Mouse (Mus musculus) heart, embryonic 14.5 days (tissue): Measurements from ENCODE around the gene Nobox. TPM values are rescaled to one million over a fixed set of nuclear protein-coding genes. Genes with fewer than 3 reads are reported as not detected.

ENCODE experiments used
- ATAC-seq: fragments of 200-750 bp; cut with Nextera tagmentation; 2 replicates; pipeline ENCODE4 v1.8.0; 2017; ENCODE audit warnings: low read depth, moderate TSS enrichment; ENCODE audit not compliant: insufficient number of reproducible peaks, insufficient read depth, low FRiP score
- H3K27ac ChIP-seq, 2 experiments: fragments of 200-500 bp in 1 of 2; fragments of 300-500 bp in 1 of 2; sonication (generic) in 1 of 2; replicated peaks in 1 of 2; 2 replicates each; pipeline ENCODE4 v1.5.1; 2012 to 2014; ENCODE audit warnings: low read depth in 2 of 2, low read length in 2 of 2, control low read depth in 1 of 2, mild to moderate bottlenecking in 1 of 2, mixed read lengths in 1 of 2; ENCODE audit not compliant: control insufficient read depth in 1 of 2, insufficient read depth in 1 of 2
- H3K27me3 ChIP-seq: fragments of 300-500 bp; sonication (generic); 2 replicates; pipeline ENCODE4 v1.6.1; 2014; ENCODE audit warnings: mild to moderate bottlenecking, low read length, control low read depth; ENCODE audit not compliant: control insufficient read depth, insufficient read depth
- H3K36me3 ChIP-seq: fragments of 300-500 bp; sonication (generic); 2 replicates; pipeline ENCODE4 v1.6.1; 2014; ENCODE audit warnings: mild to moderate bottlenecking, control low read depth, low read length, mixed read lengths; ENCODE audit not compliant: control insufficient read depth, insufficient read depth
- H3K4me1 ChIP-seq, 2 experiments: fragments of 200-500 bp in 1 of 2; fragments of 300-500 bp in 1 of 2; sonication (generic) in 1 of 2; 2 replicates each; pipeline ENCODE4 v1.6.1; 2012 to 2014; ENCODE audit warnings: low read length in 2 of 2, control low read depth in 1 of 2, mixed read lengths in 1 of 2; ENCODE audit not compliant: control insufficient read depth in 2 of 2, insufficient read depth in 2 of 2
- H3K4me2 ChIP-seq: fragments of 300-500 bp; sonication (generic); 2 replicates; pipeline ENCODE4 v1.6.1; 2014; ENCODE audit warnings: mild to moderate bottlenecking, low read length
- H3K4me3 ChIP-seq, 2 experiments: fragments of 200-500 bp in 1 of 2; fragments of 300-500 bp in 1 of 2; sonication (generic) in 1 of 2; 2 replicates each; pipeline ENCODE4 v1.5.1; 2012 to 2014; ENCODE audit warnings: low read length in 2 of 2, mild to moderate bottlenecking in 2 of 2, control low read depth in 1 of 2, low read depth in 1 of 2, moderate library complexity in 1 of 2; ENCODE audit not compliant: control insufficient read depth in 1 of 2, insufficient read depth in 1 of 2
- H3K9ac ChIP-seq: fragments of 300-500 bp; sonication (generic); 2 replicates; pipeline ENCODE4 v1.6.1; 2014; ENCODE audit warnings: mild to moderate bottlenecking, low read length
- H3K9me3 ChIP-seq: fragments of 300-500 bp; sonication (generic); 2 replicates; pipeline ENCODE4 v1.6.1; 2016; ENCODE audit warnings: low read length, control low read depth; ENCODE audit not compliant: control insufficient read depth
- WGBS: fragments of 180-500 bp; shearing (Covaris S2); extraction: QIAGEN DNeasy Blood & Tissue Kit; methylation state at CpG from one replicate; pipeline ENCODE4 v1.1.7; 2014; 5-methylcytosine and 5-hydroxymethylcytosine counted together
- polyA plus RNA-seq: library from polyadenylated mRNA; unstranded; fragments of >200 nt; fragmentation: Nextera tagmentation; extraction: Ambion mirVana; gene quantifications from 2 replicates; pipeline ENCODE4 v1.2.1, GENCODE M21; 2014

Nobox gene
- polyA plus RNA-seq, 1 experiment from 2014 or later = 0.16 TPM

DNA sequence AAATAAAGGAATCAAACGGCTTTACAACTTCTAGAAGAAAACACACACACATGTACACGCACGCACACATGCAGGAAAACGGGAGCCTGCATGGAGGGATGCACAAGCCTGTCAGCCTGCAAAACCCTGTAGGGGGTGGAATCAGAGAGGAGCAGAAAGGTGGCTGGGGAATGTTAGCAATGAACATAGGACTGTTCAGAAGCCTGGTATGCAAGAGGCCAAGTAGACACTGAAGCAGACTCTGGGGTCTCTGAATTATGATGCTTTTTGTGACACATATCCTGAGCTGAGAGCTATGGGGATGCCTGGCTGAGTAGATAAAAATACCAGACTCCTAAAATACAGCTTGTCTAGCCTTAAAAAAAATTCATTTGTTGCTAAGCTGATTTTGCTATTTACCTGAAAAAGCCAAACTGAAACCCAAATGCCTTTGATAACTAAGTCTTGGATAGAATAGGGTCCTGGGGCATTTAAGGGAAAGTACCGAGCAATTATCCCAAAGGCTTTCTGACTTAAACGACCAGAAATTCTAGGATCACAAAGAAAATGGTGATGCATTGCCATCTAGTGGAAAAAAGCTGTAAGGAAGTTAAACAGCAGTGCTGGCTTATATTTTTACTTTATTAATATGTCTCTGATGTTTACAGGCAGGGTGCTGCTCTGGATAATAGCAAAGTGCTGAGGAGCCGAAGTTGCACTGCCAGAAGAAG is 12.4 kb downstream of the Nobox start:
- no peaks in the 10 kb centered on the region for H3K27me3 ChIP-seq
- no peak overlapping the region for H3K27ac ChIP-seq
- H3K4me1 ChIP-seq = peaks cover 0 to 4% of the 10 kb centered on the region in 2 experiments; a peak in 1 of 4 replicates
- no peak overlapping the region for H3K4me2 ChIP-seq
- no peak overlapping the region for H3K9ac ChIP-seq
- no peaks in the 10 kb centered on the region for H3K36me3 ChIP-seq
- ATAC-seq = no peak
- 35% methylated on average over 7 of the region's 7 CpGs for WGBS
- H3K4me3 ChIP-seq = no peak overlapping the region
- H3K9me3 ChIP-seq = no peaks in the 10 kb centered on the region

DNA sequence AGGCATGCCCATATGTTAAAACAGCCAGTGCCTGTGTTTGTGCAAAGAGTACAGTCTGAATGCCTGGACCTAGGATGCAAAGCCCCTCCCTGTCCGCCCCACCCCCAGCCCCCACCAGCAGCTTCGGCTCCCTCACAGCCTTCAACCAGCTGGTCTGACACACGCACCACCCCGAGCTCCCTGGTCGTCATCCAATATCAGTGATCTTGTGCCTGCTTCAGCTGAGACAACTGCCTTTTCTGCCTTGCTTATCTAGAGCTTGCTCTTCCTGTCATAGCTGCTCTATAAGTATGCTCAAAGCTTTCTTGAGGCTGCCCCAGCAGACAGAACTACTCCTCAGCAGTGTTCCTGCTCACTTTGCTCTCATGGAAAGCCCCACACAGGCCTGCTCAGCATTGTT is 13.4 kb downstream of the Nobox start:
- H3K27me3 ChIP-seq = no peaks in the 10 kb centered on the region
- no peak overlapping the region for H3K9ac ChIP-seq
- no peaks in the 10 kb centered on the region for H3K9me3 ChIP-seq
- 11% methylated on average over 5 of the region's 5 CpGs for WGBS
- H3K4me1 ChIP-seq = peaks cover 0 to 4% of the 10 kb centered on the region in 2 experiments; a peak in 1 of 4 replicates
- H3K27ac ChIP-seq = no peak overlapping the region
- ATAC-seq = no peak; the same call in 1 of the 2 replicates
- no peaks in the 10 kb centered on the region for H3K36me3 ChIP-seq
- H3K4me3 ChIP-seq = no peak overlapping the region
- no peak overlapping the region for H3K4me2 ChIP-seq

DNA sequence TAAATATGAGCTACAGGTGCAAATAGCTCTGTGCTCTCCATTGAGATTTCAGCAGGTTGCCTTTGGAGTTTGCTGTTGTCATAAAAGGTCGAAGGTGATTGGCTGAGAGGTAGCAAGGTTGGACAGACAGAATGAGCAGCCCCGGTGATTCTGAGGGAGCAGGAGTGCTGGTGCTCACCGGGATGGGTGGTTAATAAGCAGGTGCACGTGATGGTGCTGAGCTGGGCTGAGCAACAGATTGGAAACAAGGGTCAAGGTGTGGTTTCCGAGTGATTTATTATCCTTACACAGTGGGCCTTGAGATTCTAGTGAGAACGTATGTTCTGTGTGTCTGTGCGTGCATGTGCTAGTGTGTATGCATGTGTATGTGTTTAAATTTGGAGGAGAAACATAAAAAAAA is 16.2 kb downstream of the Nobox start:
- H3K9ac ChIP-seq = no peak overlapping the region
- ATAC-seq = no peak
- H3K9me3 ChIP-seq = no peaks in the 10 kb centered on the region
- no peak overlapping the region for H3K27ac ChIP-seq
- no peak overlapping the region for H3K4me2 ChIP-seq
- H3K36me3 ChIP-seq = peaks cover 15% of the 10 kb centered on the region
- H3K27me3 ChIP-seq = no peaks in the 10 kb centered on the region
- no peak overlapping the region for H3K4me3 ChIP-seq
- peaks cover 0 to 4% of the 10 kb centered on the region in 2 experiments; a peak in 1 of 4 replicates for H3K4me1 ChIP-seq
- 79% methylated on average over 7 of the region's 7 CpGs for WGBS

- peaks cover 21% of the 10 kb centered on the region for H3K36me3 ChIP-seq
- no peaks in the 10 kb centered on the region for H3K27me3 ChIP-seq
Measured at GRCm38 (mm10) chr6:43292471-43293076, 16.8 kb downstream of the Nobox start.

GRCm38 (mm10) chr6:43292041-43292440 is 17.3 kb downstream of the Nobox start:
- Histone ChIP-seq H3K27me3 (no peaks in the 10 kb centered on the region), H3K27ac (no peak overlapping the region), H3K4me2 (no peak overlapping the region), H3K9ac (no peak overlapping the region), H3K9me3 (no peaks in the 10 kb centered on the region), H3K36me3 (peaks cover 25% of the 10 kb centered on the region), H3K4me3 (no peak overlapping the region), H3K4me1 (peaks cover 0 to 4% of the 10 kb centered on the region in 2 experiments; a peak in 1 of 4 replicates)
- no peak for ATAC-seq
- 66% methylated on average over 3 of the region's 3 CpGs for WGBS

More at GRCm38 (mm10) chr6:43292471-43293076, 16.8 kb downstream of the Nobox start:
- H3K4me2 ChIP-seq = no peak overlapping the region
- whole genome bisulfite sequencing = 52% methylated on average over 6 of the region's 6 CpGs
- no peaks in the 10 kb centered on the region for H3K9me3 ChIP-seq
- ATAC-seq = 0 out of 2 replicates have a peak, but pooled peaks have one; percentile 21
- H3K9ac ChIP-seq = no peak overlapping the region
- H3K4me1 ChIP-seq = peaks cover 0 to 4% of the 10 kb centered on the region in 2 experiments; a peak in 1 of 4 replicates
- H3K27ac ChIP-seq = no peak overlapping the region
- H3K4me3 ChIP-seq = no peak overlapping the region

GRCm38 (mm10) chr6:43280481-43280880 is 28.9 kb downstream of the Nobox start:
- ATAC-seq = no peak
- H3K27ac ChIP-seq = no peak overlapping the region
- H3K4me1 ChIP-seq = no peaks in the 10 kb centered on the region
- WGBS = 77% methylated on average over 5 of the region's 5 CpGs
- no peak overlapping the region for H3K4me2 ChIP-seq
- H3K9ac ChIP-seq = no peak overlapping the region
- H3K9me3 ChIP-seq = no peaks in the 10 kb centered on the region
- H3K36me3 ChIP-seq = peaks cover 67% of the 10 kb centered on the region
- H3K4me3 ChIP-seq = no peak overlapping the region
- H3K27me3 ChIP-seq = no peaks in the 10 kb centered on the region

DNA sequence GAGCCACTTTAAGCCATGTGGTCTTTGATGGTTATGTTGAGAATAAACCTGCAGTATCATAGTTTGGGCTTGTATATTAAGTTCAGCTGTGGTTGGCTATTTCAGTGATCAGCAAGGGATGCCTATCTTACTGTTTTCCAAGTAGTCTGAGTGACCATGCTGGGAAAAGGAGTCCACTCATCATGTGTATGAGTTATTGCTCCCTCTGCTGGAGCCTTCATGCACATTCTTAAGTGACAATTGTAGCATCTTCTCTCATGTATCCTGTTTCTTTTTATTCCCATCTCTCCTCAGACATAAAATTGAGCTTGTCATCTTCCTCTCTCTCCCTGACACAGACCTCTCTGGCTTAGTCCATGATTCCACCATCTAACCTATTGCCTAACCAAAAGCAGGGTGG is 31.1 kb downstream of the Nobox start:
- Histone ChIP-seq H3K9me3 (no peaks in the 10 kb centered on the region), H3K27me3 (no peaks in the 10 kb centered on the region), H3K36me3 (peaks cover 59% of the 10 kb centered on the region), H3K9ac (no peak overlapping the region), H3K4me2 (no peak overlapping the region), H3K27ac (no peak overlapping the region), H3K4me3 (no peak overlapping the region), H3K4me1 (no peaks in the 10 kb centered on the region)
- ATAC-seq = no peak
